Mouse (Mus musculus) E14TG2a.4 (cell line): Measurements from ENCODE around the gene Homer1.

Source experiments
- CTCF ChIP-seq: conservative IDR thresholded peaks from 2 replicates; pipeline ENCODE4 v1.5.1; 2014; ENCODE audit warnings: low read length
- NANOG ChIP-seq: IDR thresholded peaks from 2 replicates; pipeline ENCODE4 v1.6.1; 2014; ENCODE audit warnings: borderline replicate concordance, low read length, mixed read lengths
- POU5F1 ChIP-seq: IDR thresholded peaks from 2 replicates; pipeline ENCODE4 v1.6.1; 2014; ENCODE audit warnings: low read length, borderline replicate concordance

DNA sequence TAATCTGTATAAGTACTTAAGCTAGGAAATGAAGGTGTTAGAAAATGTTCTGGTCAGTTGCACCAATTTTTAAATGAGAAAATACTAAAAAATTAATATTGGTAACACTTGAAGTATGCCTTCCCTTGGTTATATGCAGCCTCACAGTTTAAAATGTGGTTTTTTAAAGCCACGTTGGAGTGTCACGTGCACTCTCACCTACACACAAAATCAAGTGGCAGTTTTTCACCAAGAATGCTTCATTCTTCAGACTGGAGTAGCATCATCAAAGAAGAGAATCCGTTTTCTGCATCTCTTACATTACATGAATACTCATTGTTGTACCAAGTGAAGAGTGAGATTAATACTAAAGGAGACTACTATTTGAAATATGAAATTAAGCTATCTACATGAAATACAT, 7.1 kb downstream of the Homer1 start:
- no peak for TF ChIP-seq CTCF
- TF ChIP-seq NANOG, result no peak
- TF ChIP-seq POU5F1, result no peak
